Mouse (Mus musculus) 416B (cell line): ENCODE results near the gene Smchd1.
"Not testable (repeated sequence)": the region's sequence is repeated elsewhere in the genome, so short reads cannot be mapped to it uniquely, and the experiment has no call there.

Source experiments
- DNase-seq: peaks from one replicate; pipeline ENCODE4 v3.0.0; 2011; ENCODE audit warnings: low read depth

Smchd1 gene

DNA sequence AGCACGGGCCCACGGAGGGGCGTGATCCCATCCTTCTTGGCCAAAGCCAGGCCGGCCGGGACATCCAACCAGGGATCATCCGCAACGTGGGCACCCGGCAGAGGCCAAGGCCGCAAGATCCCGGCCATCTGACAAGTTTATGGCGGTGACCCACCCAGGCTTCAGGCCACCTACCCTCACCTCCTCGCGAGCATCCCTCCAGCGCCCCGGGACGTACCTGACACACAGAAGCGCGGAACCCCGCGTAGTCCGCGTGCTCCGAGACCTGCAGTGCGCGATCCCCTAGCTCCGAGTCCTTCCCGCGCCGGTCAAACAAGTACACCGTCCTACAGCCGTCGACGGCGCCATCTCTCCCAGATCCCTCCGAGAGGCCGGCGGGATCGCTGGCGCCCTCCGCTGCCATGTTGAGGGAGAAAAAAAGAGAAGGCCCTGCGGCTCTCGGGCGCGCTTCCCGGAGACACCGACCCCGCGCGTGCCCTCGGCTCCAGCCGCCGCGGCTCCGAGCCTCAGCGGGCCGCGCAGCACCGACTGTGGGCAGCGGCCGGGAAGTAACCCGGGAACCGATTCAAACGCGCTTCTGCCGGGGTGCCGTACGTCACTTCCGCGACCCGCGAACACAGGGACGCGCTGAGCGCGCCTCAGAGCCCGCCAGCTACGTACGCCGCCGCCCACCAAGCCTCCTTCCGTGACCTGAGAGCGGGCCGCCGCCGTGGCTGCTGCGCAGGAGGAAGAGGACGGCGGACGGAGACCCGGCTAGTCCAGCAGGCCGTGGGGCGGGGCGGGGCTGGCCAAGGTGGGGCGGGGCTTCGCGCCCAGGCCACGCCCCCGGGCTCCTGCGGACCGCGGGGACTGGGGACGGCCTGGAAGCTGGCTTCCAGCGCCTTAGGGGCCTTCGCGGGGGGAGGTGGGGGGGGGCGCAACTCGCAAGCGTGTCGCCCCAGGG, at the start of gene Smchd1:
Gene Smchd1, minus strand, starts transcription at position 582 of the 943 bp plus-strand sequence.
- DNase-seq = peak; percentile 96

DNA sequence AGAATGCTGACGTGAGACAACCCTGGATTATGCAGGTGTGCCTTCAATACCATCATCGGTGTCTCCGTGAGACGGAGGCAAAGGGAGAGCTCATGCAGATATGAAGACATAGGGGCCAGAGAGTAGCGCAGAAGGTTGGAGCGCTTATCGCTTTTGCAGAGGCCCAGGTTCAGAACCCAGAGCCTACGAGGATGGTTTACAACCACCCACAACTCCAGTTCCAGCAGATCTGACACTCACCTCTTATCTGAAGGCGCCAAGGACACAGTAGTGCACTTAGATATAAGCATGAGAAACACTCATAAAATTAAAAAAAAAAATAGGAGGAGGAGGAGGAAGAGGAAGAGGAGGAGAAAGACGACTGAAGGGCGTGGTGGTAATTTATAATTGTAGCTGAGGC, 35.2 kb upstream of the Smchd1 start:
- DNase-seq = no peak

DNA sequence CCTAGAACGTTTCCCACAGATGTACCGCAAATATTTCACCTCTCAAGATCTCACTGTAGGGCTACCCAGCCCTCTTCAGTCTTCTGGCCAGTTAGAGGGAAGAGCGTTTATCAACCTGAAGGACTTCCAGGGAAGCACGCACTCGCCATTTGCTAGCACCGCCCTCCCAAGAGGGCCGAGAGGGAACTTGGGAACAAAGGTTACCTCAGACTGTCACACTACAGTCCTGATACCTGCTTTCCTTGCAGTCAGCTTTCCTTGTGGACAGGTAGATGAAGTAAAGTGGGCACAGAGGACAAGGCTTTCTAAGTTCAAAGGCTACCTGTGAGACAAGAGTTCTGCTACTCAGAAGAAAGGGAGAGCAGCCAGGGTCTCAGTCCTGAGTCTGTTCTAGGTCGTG, 31.7 kb upstream of the Smchd1 start:
- DNase-seq = no peak

DNA sequence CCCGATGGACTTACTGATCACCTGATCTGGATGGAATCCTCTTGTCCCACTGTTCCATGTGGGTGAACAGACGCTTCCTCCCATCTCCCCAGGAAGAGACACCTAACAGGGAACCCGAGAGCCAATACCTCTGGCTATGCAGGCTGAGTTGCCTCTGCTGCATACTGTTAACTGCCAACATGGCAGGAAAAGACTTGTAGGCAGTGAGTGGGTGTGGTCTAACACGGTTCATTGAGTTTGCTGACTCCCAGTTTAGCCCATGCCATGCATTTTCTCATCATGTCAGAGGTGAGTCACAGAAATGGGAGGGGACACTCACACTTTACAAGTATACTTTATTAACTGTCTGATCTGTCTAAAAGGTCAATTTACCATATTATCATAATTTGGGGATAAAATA, 20.6 kb upstream of the Smchd1 start:
- DNase-seq = no peak

- DNase-seq = no peak
Measured at GRCm38 (mm10) chr17:71491332-71491686, 16.2 kb upstream of the Smchd1 start.

- no peak for DNase-seq
Measured at GRCm38 (mm10) chr17:71490666-71491331, 15.7 kb upstream of the Smchd1 start.

DNA sequence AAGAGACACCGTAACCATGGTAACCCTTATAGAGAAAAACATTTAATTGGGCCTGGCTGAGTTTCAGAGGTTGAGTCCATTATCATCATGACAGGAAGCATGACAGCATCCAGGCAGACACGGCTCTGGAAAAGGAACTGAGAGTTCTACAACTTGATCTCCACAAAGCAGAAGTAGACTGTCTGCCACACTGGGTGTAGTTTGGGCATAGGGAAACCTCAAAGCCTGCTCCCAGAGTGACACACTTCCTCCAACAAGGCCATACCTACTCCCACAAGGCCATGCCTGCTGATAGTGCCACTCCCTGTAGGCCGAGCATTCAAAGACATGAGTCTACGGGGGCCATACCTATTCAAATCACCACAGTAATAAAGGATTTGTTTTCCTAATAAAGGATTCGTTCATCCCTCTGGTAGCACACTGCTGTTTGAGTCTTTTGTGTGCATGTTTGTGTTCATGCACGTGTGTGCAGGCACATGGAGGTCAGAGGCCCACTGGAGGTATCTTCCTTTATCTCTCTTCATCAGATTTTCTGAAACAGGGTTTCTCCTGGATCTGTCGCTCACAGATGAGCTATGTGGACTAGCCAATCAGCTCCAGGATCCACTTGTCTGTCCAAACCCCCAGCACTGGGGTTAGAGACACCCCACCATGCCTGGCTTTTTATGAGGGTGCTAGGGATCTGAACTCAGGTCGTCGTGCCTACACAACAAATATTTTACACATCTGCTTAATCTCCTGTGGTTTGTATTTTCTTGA, 14.7 kb upstream of the Smchd1 start:
- DNase-seq = peak; percentile 83

DNA sequence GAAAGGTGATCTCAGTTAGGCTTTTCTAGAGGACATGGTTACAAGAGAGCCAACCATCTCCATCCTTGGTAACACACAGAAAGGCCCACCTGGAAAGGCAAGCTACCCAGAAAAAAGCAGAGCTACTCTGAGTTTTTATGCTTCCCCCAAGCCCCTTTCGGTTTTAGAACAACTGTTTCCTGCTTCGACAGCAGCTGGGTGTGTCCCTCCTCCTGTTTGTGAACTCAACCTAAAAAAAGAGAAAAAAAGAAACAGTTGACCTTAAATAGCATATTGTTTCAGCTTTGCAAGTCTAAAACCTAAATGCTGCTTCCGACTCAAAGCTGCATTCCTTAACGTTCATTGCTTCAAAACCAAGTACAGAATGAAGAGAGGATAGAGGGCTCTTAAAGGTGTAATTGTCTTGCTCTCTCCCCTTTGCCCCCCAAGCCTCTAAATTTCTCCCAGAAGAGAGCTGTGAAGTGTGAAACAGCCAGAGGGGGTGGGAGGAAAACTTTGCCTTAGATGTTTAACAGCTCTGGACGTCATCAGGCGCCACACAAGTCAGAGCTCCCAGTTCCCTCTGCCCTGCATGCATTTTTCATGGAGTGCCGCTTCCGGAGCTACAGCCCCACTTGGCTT, 11.2 kb upstream of the Smchd1 start:
- no peak for DNase-seq

- peak; percentile 68 for DNase-seq
Measured at GRCm38 (mm10) chr17:71485791-71486230, 10.7 kb upstream of the Smchd1 start.

- DNase-seq = no peak
Measured at GRCm38 (mm10) chr17:71484711-71485110, 9.6 kb upstream of the Smchd1 start.

- DNase-seq = no peak
Measured at GRCm38 (mm10) chr17:71483418-71484060, 8.4 kb upstream of the Smchd1 start.

DNA sequence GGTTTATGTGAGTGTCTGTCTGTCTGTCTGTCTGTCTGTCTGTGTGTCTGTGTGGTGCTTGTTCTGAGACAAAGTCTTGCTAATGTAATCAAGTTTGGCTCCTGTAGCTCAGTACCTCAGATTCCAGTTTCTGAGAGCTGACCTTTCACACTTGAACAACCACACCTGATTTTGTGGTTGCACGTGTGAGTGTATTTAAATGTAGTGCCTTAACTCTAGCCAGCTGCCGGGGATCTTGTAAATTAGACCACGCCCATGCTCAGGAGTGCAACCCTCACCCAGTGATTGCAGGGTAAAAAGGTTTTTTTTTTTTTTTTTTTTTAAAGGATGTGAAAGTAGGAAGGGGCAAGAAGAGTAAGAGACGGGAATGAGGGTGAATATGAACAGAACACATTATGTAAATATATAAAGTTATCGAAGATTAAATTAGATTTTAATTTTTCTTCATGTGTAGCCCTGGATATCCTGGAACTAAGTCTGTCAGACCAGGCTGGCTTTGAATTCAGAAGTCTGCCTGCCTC, 4.3 kb upstream of the Smchd1 start:
- DNase-seq = no peak

DNA sequence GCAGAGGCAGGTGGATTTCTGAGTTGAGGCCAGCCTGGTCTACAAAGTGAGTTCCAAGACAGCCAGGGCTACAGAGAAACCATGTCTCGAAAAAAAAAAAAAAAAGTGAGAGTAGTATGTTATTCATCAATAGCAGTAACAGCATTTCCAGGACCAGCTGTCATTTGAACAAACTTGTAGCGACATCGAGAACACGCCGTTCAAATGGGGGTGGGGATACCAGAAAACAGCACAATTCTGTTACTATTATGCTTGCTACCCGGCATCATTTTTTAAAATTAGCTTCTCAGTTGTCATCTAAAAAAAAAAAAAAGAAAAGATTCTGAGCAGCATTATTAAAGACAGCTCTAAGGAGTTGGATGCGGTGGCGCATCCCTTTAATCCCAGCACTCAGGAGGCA, 2.3 kb upstream of the Smchd1 start:
- no peak for DNase-seq

- DNase-seq = peak; percentile 65
Measured at GRCm38 (mm10) chr17:71476346-71477020, 1.3 kb upstream of the Smchd1 start.

DNA sequence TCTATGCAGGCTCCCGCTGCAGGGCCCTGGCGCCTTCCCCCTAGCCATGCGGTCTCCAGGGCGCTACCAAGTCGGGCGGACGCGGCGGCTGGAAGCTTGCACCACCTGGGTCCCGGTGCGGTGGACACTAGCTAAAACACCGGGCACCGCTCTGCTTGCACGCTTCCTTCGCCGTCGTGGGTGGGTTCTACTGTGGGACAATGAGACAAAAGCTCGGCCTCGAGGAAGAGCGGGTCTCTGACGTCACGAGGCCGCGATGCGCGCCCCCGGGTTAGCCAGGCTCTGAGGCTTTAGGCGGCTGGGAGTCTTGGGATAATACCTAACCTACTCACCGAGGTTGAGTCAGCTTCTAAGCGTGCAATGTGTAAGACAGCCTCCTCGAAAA, 554 bp upstream of the Smchd1 start:
- peak; percentile 68 for DNase-seq

DNA sequence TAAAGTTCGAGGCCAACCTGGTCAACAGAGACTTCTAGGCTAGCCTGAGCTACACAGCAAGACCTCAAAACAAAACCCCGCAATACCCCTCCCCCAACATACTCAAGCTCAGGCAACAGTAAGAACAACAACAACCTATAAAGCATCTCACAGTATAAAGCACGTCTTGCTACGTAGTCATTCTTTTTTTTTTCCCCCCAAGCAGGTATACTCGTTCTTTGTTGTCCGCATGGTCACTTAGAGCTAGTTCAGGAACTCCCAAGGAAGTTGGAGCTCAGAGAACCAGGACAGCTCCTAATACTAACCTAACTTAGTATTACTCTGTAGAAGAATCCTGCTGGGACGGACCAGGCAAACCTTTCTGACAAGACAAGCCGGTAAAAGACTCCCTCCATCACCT, 1.0 kb downstream of the Smchd1 start:
- peak; percentile 30 for DNase-seq

GRCm38 (mm10) chr17:71471261-71471660, 3.9 kb downstream of the Smchd1 start:
- DNase-seq = no peak

GRCm38 (mm10) chr17:71460312-71460711, 14.8 kb downstream of the Smchd1 start:
- no peak for DNase-seq

DNA sequence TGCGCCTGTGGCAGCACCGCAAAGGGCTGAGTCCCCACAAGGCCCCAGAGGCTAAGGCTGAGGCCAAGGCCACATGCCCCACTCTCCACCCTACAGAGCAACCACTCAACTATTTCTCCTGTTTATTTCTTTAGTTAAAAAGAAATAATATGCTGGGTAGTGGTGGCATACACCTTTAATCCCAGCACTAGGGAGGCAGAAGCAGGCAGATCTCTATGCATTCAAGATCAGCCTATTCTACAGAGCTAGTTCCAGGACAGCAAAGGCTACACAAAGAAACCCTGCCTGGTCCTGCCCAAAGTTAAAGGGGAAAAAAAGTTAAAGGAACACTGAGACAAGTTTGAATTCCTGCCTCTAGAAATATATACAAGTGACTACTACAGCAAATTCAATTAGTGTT, 15.3 kb downstream of the Smchd1 start, which contains the start of gene Gm4707:
Gene Gm4707, minus strand, starts transcription at position 101 of the 400 bp plus-strand sequence.
- DNase-seq = no peak

GRCm38 (mm10) chr17:71457361-71457760, 17.8 kb downstream of the Smchd1 start:
- DNase-seq = not testable (repeated sequence)

- DNase-seq = no peak
Measured at GRCm38 (mm10) chr17:71445191-71445590, 30.0 kb downstream of the Smchd1 start.
